Mouse (Mus musculus) brain, embryonic 14.5 days (tissue): ENCODE measurements at regions not wholly inside any gene's neighbourhood (a gene's known extent, or its start where the extent isn't known, plus 50 kb on each side); places are given as distances from the start of the nearest gene placed in this dataset.

Source experiments
- CTCF ChIP-seq: fragments of 200-500 bp; IDR thresholded peaks from 2 replicates; pipeline ENCODE4 v1.5.1; 2012; ENCODE audit warnings: inconsistent platforms, mild to moderate bottlenecking, moderate library complexity, borderline replicate concordance; ENCODE audit not compliant: insufficient read depth, insufficient read length; ENCODE audit errors: extremely low read depth
- POLR2A ChIP-seq: fragments of 200-500 bp; IDR thresholded peaks from 2 replicates; pipeline ENCODE4 v1.6.1; 2012; ENCODE audit warnings: mild to moderate bottlenecking, inconsistent platforms, borderline replicate concordance; ENCODE audit not compliant: poor library complexity, insufficient read depth, insufficient read length, severe bottlenecking; ENCODE audit errors: extremely low read depth

- TF ChIP-seq CTCF (no peak), POLR2A (no peak)
Observed at GRCm38 (mm10) chr11:18151369-18151768, 197.7 kb upstream of the Etaa1 start.
